Mouse (Mus musculus) mouse embryonic stem cell (cell line): ENCODE data around the gene Lrrc43.

ENCODE experiments used
- in situ Hi-C, 2 experiments: fragments of 300-500 bp; cut with MboI; formaldehyde crosslinking; loops; 1 replicate in 1 of 2; 3 replicates in 1 of 2; pipeline ENCODE4 v1.14.3; 2019 to 2020; ENCODE audit warnings: low sequenced_read_pairs in 2 of 2, low pct_unique_long_range_greater_than_20kb in 1 of 2, mixed read lengths in 1 of 2; ENCODE audit not compliant: unreplicated experiment in 1 of 2

Lrrc43 gene

DNA sequence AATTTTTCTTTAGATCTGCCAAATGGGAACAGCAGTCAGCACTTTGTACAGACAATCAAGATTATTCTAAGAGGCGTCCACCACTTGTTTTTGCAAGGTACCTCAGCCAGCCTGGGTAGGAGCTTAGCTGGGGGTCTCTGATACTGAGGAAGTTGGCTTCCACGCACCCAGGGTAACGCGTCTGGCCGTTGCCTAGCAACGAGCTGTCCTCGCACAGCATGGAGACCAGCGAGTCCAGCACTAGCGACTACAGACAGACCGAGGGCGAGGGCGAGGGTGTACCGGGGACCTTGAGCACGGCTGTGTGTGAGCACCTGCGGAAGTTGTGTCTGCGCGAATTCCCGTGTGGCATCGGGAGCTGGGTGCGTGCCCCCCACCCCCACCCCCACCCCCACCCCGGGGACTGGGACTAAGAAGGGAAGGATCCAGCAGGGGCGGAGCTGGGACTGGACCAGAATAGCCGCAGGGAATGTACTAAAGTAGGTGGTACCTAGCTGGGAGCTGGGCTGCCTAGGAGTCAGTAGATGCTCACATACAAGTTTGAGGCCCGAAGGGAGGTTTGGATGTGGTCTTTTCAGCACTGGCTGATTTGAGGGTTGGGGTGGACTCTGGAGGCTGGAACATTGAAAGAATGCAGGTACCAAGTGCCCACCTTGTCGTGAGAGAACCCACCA, at the start of gene Lrrc43, which contains the start of gene Il31:
Gene Lrrc43 (plus strand): TSS at position 194 of the 674 bp plus-strand sequence.
Gene Il31 (minus strand): TSS at position 378 of the 674 bp plus-strand sequence.
- in situ Hi-C loops, result no loop called here

DNA sequence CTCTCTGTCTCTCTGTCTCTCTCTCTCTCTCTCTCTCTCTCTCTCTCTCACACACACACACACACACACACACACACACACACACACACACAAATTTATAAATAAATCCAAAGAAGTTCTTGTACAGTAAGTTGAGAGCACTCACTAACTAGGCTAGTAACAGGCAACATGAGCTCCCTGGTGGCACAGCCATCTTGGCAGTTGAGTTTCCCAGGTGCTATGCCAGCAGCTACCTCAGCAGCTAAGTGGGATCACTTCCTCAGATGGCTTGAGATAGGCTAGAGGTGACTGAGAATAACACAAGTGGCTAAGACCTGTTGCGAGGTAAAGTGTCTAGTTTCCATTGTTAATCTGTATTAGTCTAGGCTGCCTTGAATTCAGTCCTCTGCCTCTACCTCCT, 49.8 kb upstream of the Lrrc43 start:
- in situ Hi-C loops, result no loop called here

GRCm38 (mm10) chr5:123439941-123440340, 49.2 kb upstream of the Lrrc43 start:
- in situ Hi-C loops, result loop anchor here (5.0 to 10.0 kb wide), 2 partner anchors 63 to 175 kb away; no protein-coding TSS in a partner anchor

- in situ Hi-C loops, result loop anchor here (5.0 to 10.0 kb wide), 2 partner anchors 63 to 174 kb away; no protein-coding TSS in a partner anchor
Measured at GRCm38 (mm10) chr5:123440664-123441063, 48.4 kb upstream of the Lrrc43 start.

DNA sequence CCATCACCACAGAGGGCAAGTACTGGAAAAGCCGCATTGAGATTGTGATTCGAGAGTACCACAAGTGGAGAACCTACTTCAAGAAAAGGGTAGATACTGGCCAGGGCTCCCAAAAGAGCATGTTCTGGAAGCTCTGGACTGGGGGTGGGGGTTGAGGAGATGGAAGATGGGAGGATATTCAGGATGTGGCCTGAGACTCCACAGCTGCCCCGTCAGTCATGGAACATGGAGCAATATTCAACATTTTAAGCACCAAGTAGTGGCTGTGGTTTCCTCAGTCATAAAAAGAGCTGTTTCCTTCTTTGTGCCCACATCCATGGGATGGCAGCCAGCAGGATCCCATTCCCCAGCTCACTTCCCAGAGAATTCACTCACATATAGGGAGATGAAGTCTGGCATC, 46.8 kb upstream of the Lrrc43 start:
- in situ Hi-C loops, result loop anchor here (5.0 to 10.0 kb wide), 2 partner anchors 65 to 173 kb away; no protein-coding TSS in a partner anchor

DNA sequence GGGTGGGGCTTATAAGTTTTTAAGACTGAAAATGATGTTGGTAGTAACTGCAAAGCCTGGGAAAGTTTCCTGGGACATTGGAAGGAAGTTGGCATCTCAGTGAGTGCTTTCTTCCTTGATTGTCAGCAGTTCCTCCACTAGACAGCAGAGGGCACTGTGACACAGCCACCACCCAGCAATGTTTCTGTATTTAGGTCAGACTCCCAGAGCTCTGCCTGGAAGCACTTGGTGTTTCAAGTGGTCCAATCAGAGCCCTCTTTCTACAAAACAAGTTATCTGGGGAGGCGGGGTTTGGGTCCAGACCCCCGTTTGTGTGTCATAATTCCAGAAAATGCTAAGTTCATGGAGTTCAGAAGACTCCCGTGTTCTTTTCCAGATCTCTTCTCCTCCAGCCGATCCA, 45.0 kb upstream of the Lrrc43 start:
- in situ Hi-C loops, result loop anchor here (5.0 to 10.0 kb wide), 2 partner anchors 67 to 171 kb away; no protein-coding TSS in a partner anchor

DNA sequence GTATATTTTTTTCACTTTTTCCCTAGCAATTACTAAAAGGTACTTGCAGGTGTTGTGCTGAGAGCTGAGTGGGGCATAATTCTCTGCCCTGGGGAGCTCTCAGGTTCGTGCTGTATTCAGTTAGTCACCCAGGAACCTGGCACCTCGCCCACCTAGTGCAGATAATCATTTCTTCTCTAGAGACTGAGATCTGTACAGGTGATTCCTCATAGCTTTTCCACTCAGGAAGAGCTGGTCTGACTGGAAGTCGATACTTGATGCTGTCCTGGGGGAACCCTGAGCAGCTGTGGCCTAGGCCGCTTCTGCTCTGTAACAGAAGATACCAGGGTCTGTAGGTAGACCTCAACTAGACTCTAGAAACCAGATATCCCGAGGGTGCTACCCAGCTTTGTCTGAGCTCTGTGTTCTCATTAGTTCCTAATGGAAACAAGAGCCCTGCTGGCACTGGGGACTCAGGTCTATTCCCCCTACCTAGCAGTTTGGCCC, 44.2 kb upstream of the Lrrc43 start:
- in situ Hi-C loops, result loop anchor here (5.0 to 10.0 kb wide), 2 partner anchors 68 to 170 kb away; no protein-coding TSS in a partner anchor

GRCm38 (mm10) chr5:123451886-123452285, 37.2 kb upstream of the Lrrc43 start:
- in situ Hi-C loops, result no loop called here

DNA sequence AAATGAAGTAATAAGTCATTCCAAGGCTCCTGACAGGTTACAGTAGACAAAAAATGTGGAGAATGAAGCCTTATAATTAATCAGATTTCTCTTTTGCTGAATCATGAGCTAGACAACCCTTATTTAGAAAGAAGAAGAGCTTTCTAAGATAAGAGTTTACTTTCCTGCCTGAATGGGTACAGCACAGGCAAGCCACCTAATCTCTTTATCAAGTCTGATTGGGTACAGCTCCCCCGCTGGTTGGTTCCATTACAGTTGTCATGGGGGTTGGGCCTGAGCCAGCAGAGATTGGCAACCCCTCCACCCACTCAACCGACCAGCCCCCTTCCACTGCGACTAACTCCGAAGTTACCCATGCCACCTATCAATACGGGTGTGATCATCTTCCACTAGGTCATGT, 27.7 kb upstream of the Lrrc43 start:
- in situ Hi-C loops, result no loop called here

DNA sequence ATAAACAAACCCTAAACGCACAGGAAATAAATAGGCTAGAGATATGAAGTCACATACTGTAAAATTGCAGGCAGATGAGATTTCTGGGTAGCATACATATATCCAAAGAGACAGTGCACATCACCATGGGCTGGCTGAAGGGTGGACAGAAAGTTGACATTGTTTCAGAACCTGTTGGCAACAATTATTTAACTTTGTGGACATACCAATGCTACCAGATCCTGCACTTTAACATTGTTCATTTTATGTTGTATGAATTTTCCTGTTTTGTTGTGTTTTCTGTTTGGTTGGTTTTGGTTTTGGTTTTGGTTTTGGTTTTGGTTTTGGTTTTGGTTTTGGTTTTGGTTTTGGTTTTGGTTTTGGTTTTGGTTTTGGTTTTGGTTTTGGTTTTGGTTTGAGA, 24.5 kb upstream of the Lrrc43 start:
- in situ Hi-C loops, result no loop called here

GRCm38 (mm10) chr5:123470784-123471400, 18.2 kb upstream of the Lrrc43 start:
- in situ Hi-C loops, result no loop called here

GRCm38 (mm10) chr5:123473817-123474216, 15.3 kb upstream of the Lrrc43 start:
- in situ Hi-C loops, result no loop called here

GRCm38 (mm10) chr5:123487659-123488395, 1.3 kb upstream of the Lrrc43 start:
- in situ Hi-C loops, result no loop called here

- in situ Hi-C loops, result no loop called here
Measured at GRCm38 (mm10) chr5:123489935-123490334, 830 bp downstream of the Lrrc43 start.

DNA sequence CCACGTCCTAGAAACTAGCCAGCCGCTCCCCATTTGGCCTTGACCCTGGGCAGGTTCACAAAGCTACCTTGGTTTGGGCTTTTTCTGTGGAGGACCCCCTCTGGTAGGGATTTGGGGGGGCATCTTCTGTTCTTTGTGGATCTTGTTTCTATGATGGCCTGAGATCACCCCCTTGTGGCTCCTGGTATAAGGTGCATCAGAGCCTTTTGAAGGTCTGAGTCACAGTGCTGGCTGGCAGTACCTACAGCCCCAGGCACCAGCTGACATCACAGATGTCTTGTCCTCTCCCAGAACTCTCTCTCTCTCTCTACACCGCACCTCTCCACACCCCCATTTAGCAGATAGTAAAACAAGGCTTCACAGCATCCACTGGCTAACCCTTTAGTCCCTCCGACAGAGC, 10.6 kb downstream of the Lrrc43 start:
- in situ Hi-C loops, result no loop called here

GRCm38 (mm10) chr5:123501973-123502372, 12.9 kb downstream of the Lrrc43 start:
- in situ Hi-C loops, result no loop called here

DNA sequence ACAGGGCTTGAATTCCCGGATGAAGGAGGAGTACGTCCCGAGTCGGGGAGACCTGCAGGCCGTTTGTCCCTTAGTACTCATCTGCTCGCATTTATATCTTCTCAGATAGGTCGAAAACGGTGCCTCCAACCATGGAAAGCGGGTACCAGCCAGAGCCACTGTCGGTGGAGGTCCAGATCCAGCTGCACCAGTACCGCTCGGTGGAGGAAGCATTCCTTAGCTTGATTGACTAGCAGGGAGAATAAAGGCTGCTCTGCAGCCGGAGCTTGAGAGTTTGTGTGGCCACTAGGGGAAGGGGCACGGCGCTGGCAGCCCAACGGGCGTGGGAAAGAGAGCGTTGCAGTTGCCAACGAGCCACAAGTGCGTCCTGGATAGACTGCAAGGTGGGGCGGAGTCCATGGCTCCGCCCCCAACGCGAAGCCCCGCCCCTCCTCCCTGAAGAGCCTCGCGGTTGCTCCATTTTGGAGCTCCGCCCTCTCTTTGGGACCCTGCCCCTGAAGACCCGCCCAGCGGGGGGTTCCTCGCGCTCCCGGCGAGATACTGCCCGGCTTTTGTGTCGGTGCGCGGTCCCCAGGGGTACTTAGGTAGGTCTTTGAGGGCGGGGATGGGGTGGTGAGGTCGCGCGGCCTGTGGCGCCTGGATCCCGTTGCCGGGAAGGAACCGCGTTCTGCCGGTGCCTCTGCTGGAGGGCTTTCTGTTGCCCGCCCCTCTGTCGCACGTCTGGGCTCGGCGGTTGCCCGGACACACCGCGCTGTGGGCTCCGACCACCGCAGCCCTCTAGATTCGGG, 19.0 kb downstream of the Lrrc43 start:
- in situ Hi-C loops, result no loop called here

GRCm38 (mm10) chr5:123508921-123509320, 19.8 kb downstream of the Lrrc43 start:
- in situ Hi-C loops, result no loop called here
